Mouse (Mus musculus) brain, embryonic 14.5 days (tissue): ENCODE results near the gene Gria4. TPM values are rescaled to one million over a fixed set of nuclear protein-coding genes. Genes with fewer than 3 reads are reported as not detected.

Experiments used
- DNase-seq: peaks from one replicate; pipeline ENCODE4 v3.0.0-alpha.2; 2011; ENCODE audit warnings: low read depth
- CTCF ChIP-seq: fragments of 200-500 bp; IDR thresholded peaks from 2 replicates; pipeline ENCODE4 v1.5.1; 2012; ENCODE audit warnings: inconsistent platforms, mild to moderate bottlenecking, moderate library complexity, borderline replicate concordance; ENCODE audit not compliant: insufficient read depth, insufficient read length; ENCODE audit errors: extremely low read depth
- POLR2A ChIP-seq: fragments of 200-500 bp; IDR thresholded peaks from 2 replicates; pipeline ENCODE4 v1.6.1; 2012; ENCODE audit warnings: mild to moderate bottlenecking, inconsistent platforms, borderline replicate concordance; ENCODE audit not compliant: poor library complexity, insufficient read depth, insufficient read length, severe bottlenecking; ENCODE audit errors: extremely low read depth
- polyA plus RNA-seq: library from polyadenylated mRNA; depleted of rRNA; stranded (reverse); fragments of >200 nt; gene quantifications from 2 replicates; pipeline ENCODE4 v1.2.3, GENCODE M21; 2012

Gria4 gene
- polyA plus RNA-seq, 1 experiment, result 39.9 TPM

GRCm38 (mm10) chr9:4679099-4679498 is 116.9 kb downstream of the Gria4 start:
- TF ChIP-seq POLR2A, result no peak
- DNase-seq, result peak; percentile 13

DNA sequence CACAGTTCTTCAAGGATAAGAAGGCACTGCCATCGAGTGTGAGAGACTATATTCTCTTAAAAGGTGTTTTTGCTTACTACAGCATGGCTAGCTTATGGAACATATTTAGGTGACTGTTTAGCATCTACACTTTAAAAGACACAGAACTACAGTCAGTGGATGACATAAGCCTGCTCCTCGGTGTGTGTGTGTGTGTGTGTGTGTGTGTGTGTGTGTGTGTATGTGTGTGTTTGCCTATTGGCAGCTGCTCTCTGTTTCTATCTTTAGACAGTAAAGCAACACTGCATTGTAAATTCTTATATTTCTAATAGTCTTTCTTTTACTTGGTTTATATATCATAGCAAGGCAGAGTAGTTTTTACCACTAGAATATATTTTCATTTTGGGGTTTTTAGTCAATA is 130.3 kb downstream of the Gria4 start:
- no peak for TF ChIP-seq POLR2A
- TF ChIP-seq CTCF, result no peak

DNA sequence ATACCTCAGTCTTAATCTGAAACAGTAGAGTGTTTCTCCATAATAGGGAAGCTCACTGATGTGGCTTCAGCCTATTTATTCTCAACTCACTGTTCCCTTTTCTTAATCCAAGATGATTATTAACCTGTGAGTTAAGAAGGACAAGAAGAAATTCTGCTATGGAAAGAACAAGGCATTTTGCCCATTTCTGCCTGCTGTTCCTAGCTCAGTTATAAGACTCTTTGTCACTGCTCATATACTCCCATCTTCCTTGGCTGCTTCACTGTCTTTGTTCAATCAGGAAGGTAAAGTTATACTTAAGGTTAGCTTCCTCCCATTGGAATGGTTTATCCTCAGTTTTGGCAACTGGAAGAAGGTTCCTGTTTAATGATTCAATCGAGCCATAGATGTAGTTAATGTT is 133.6 kb downstream of the Gria4 start:
- TF ChIP-seq CTCF, result no peak
- TF ChIP-seq POLR2A, result no peak
- DNase-seq, result no peak

More for the DNA sequence above, 130.3 kb downstream of the Gria4 start:
- no peak for DNase-seq

DNA sequence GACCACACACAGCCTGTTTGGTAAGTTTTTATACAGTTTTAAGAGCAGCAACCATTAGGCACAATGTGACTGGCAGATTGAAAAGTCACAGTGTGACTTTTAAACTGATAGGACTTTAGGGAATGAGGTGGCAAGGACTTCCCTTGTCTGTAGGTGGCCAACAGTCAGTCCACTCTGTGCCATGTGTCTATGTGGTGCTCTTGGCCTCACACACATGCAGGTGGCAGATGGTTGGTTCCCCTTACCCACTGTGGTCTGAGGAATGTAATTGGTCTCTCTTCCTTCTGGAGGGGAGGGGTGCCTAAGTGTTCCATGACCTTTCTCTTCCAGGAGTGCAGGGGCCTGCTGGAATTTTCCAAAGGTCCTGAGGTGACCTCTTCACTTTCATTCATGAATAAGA is 137.1 kb downstream of the Gria4 start:
- no peak for DNase-seq
- TF ChIP-seq POLR2A (no peak), CTCF (no peak)

GRCm38 (mm10) chr9:4654333-4654732 is 141.7 kb downstream of the Gria4 start:
- TF ChIP-seq POLR2A (no peak), CTCF (no peak)
- DNase-seq, result no peak

DNA sequence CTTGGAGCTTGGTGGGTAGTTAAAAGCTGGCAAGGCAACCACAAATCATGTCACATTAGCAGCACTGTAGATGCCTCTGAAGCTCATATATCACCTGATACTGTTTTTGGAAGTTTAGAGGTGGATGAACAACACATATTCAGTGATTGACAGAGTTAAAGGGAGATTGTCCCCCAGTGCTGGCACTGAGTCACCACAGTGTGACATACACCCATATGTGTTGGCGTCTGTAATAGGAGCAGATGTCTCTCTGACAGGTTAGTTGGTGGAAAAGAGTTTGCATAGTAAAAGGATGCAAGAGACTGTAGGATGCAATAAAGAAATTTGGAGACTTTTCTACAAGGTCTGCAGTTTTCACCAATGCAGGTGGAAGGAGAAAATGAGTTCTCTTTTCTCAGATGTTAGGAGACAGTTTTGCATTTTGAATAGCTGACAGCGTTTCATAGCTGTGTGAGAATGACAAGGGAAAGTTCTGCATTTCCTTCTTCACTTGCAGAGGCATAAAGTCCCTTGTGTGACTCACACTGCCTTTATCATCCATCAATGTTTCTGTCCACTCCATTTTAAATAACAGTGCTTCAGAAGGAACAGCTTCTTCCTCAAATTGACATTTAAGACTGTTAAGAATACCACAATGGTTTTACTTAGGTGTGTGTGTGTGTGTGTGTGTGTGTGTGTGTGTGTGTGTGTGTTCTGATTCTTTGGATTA is 156.7 kb downstream of the Gria4 start:
- DNase-seq, result peak; percentile 64
- TF ChIP-seq CTCF, result no peak
- TF ChIP-seq POLR2A, result no peak

- DNase-seq, result no peak
- TF ChIP-seq CTCF (no peak), POLR2A (no peak)
Observed at GRCm38 (mm10) chr9:4631910-4632309, 164.1 kb downstream of the Gria4 start.

GRCm38 (mm10) chr9:4615286-4615685 is 180.7 kb downstream of the Gria4 start:
- TF ChIP-seq POLR2A, result no peak
- no peak for TF ChIP-seq CTCF
- peak; percentile 7 for DNase-seq

DNA sequence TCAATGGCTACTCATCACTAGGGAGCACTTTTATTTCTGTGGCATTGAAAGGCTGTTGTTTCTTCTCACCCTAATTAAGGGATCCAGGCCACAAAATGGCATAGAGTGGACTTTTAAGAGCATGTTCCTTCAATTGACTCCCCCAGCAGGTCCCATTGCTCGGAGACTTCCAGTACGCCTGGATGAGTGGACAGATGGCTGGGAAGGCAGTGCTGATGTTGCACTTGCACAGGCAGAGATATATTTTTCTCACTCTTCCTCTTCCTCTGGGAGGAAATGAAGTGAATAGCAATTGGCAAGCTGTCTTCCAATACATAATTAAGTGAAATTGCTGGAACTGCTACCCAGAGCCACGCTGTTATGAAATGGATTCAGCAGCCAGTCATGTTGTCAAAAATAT is 190.7 kb downstream of the Gria4 start:
- TF ChIP-seq POLR2A, result no peak
- TF ChIP-seq CTCF, result no peak
- peak; percentile 26 for DNase-seq

- TF ChIP-seq POLR2A, result no peak
- TF ChIP-seq CTCF, result no peak
- no peak for DNase-seq
Observed at GRCm38 (mm10) chr9:4604236-4604635, 191.8 kb downstream of the Gria4 start.

- TF ChIP-seq CTCF (no peak), POLR2A (no peak)
- no peak for DNase-seq
Observed at GRCm38 (mm10) chr9:4601788-4602187, 194.2 kb downstream of the Gria4 start.

DNA sequence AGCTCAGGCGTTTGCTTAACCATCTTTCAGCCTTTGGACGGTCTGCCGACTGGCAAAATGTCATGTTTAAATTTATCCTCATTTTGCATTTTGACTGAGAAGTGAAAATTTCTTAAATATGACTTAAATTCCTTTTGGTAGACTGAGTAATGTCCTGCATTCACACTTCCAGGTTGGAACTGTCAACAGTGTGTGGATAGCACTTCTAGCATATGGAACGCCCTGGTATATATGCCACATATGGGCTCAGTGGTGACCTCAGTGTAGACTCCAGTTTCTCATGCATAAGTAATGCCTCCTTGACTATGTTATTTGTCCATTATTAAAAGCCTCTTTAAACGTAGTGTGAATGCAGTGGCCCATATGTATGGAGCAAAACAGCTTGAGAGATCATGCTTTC is 222.4 kb downstream of the Gria4 start:
- TF ChIP-seq CTCF (no peak), POLR2A (no peak)

GRCm38 (mm10) chr9:4555415-4555959 is 240.5 kb downstream of the Gria4 start:
- TF ChIP-seq POLR2A (no peak), CTCF (no peak)

More for the DNA sequence above, 222.4 kb downstream of the Gria4 start:
- DNase-seq, result peak; percentile 12

GRCm38 (mm10) chr9:4539218-4539617 is 256.8 kb downstream of the Gria4 start:
- TF ChIP-seq POLR2A (no peak), CTCF (no peak)
- DNase-seq, result peak; percentile 6

More at GRCm38 (mm10) chr9:4555415-4555959, 240.5 kb downstream of the Gria4 start:
- peak; percentile 44 for DNase-seq
